Mouse (Mus musculus): ENCODE data around the gene Rgs21.

Rgs21 gene

DNA sequence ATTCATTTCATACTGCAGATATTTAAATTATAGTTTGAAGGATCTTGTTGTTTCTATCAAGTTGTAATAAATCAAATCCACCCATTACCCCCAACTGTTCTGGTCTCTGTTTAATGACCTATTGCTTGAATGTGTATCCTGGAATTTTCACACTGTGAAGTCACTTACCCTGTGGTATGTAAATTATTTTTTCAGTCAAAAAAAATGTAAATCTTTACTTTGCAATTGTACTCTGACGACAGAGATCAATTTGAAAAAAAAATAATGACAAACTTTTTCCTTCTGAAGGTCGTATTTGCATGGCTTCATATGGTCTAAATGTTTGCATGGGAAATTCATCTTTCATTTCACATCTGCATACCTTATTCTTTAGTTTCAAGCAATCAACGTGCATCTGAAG, at the start of gene Rgs21:
Gene Rgs21, minus strand, starts transcription at position 101 of the 400 bp plus-strand sequence.
- DNase-seq (ENCODE audit: extremely low spot score, low spot score), result no peak

DNA sequence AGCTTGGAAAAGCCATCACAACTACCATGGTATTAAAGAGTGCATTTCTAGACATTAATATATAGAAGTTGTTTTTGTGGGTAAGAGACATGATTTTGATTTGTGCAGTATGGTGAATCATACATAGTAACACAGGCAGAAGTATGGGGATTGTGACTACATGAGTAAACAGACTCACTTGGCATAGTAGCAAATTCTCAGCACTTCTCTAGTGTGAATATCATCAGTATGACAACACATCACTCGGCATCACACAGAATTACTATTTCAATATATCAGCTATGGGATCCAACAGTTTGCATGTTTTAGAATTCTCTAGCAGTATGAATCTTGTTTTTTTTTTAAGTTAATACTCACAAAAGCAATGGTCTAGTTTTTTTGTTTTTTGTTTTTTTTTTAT, 36.6 kb upstream of the Rgs21 start:
- DNase-seq (ENCODE audit: extremely low spot score, low spot score), result no peak

DNA sequence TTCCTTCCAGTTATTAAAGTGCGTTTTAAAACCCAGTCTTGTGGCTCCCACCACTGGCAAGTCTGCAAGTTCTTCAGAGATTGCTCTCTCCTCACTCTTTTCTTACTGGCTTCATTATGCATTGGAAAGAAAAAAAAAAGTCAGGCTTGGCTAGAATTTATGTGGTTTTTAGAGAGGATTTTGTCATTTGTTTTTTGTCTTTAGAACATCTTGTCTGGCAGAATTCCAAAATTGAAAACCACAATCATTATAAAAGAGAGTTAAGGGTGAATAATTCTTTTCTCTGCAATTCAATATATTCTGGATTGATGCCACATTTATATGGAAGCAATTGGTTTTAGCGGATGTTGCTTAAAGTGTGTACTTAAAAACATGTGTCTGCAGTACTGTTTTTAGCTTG, 35.5 kb upstream of the Rgs21 start:
- no peak for DNase-seq (ENCODE audit: extremely low spot score, low spot score)

DNA sequence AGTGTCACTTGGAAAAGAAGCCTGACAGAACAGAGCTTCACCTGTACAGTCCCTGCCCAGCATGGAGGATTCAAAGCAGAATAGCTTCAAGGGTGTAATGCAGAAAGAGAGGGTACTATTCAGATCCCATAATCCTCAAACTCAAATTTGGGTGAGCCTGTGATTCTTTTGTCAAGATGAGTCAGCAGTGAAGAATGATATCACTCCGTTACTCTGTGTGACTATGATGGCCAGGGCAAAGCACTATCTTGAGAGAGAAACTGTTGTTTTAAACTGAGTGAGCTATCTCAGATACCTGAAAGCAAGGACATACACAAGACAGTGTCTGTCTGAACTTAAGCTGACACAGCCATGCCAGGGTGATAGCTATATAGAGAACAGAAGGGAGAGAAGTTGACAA, 11.9 kb upstream of the Rgs21 start:
- no peak for DNase-seq (ENCODE audit: extremely low spot score, low spot score)

DNA sequence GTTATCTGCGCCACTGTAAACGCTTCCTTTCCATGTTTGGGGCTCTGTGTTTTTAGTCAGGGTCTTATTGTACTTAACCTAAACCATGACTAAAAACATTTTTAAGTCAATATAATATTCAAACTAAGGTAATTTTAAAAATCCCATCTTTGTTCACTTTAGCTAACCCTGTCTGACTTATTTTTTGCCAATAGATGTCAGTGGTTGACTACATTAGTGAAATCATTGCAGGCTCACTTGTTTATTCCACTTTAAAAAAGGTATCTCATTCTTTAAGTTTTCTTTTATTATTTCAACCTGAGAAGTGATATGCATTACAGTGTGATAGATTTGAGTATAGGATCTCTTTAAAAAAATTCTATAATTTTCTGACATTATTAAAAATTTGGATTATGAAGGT, 5.5 kb upstream of the Rgs21 start:
- no peak for DNase-seq (ENCODE audit: extremely low spot score, low spot score)

DNA sequence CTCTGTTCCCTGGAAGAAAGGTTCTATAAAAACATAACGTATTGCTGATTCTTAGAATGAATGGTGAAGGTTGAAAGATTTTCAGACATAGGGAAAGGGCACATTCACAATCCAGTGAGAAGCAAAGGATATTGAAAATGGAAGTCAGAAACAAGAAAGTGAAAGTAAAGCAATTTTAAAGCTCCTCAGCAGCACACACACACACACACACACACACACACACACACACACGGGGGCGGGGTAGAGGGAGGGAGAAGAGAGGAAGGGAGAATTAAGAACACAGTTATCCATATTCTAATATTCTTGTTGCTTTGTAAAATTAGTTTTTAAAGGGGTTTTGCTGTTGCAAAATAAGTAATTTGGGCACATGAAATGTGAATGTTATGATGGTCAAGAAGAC, 2.4 kb upstream of the Rgs21 start:
- no peak for DNase-seq (ENCODE audit: extremely low spot score, low spot score)

DNA sequence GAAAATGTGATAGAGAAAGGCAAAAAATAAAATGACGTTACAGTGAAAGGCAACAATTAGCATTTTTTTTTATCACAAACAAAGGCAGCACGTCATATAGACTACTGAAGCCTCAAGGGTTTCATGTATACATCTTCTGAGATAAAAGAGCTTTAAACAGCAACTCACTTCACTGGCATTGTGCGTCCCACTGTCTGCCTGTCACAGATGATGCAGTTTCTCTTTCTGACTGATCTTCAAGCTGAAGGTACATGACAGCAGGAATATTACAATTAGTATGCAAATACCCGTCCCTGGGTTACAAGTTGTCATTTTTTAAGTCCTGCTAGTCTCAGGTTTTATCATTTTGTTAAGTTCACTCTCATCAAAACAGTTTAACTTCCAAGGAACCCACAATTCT, 22.3 kb downstream of the Rgs21 start:
- DNase-seq (ENCODE audit: extremely low spot score, low spot score), result no peak

DNA sequence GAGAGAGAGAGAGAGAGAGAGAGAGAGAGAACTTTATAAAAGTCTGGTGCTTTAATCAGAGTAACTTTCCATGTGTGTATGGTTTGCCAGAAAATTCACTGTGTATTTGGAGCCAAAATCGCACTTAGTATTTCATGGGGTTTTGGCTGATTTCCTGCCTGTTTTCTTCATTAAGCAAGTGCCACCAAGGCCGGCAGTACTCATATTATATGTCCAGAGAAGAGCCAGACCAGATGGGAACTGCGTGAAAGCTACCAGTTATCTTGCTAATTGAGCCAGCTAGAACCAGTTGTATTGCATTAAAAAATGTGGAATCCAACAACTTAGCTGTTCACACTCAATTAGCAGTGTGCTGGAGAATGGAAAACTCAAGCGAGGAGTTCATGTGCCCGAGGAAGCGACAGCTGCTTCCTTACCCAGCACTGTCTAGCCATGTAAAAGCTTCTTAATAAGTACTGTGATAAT, 22.9 kb downstream of the Rgs21 start:
- DNase-seq (ENCODE audit: extremely low spot score, low spot score), result no peak

DNA sequence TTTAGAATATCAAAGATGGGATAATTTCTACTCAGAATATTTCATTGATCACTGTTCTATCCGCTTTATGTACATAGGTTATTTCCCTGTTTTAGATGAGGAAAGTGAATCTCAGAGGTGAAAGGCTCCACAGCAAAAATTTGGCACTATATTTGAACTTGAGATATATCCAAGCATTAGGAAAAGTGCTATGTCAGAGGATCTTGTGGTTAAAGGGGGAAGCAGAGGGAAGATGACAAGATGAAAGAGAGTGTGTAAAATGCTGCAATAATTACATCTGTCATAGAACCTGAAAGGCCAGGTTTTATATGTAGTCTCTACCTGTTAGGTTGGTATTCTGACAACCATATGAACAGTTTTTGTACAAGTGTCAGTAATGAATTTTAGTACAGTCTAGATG, 35.7 kb downstream of the Rgs21 start:
- DNase-seq (ENCODE audit: extremely low spot score, low spot score), result no peak

DNA sequence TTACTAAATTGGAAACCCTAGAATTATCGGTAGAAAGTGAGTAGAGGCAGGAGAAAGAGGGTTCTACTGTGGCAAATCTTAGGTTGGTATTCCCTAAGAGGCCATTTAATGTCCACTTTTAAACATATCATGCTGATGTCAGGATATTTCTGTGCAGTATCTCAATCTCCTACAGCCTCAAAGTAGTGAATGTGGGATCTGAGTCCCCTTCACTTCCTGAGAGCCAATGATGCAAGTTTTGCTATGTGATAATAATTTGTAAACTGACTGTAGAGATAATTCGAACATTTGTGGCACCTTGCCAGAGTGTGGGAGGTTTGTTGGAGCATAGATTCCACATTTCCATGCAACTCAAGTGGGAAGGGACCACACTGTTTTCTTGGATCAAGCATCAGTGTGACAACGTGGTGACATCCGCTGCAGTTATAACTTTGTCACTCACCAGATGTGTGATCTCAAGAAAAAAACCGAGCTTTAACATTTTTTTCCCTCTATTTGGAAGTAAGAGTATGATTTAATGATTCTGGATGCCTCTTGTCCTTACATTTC, 49.5 kb downstream of the Rgs21 start:
- no peak for DNase-seq (ENCODE audit: extremely low spot score, low spot score)

DNA sequence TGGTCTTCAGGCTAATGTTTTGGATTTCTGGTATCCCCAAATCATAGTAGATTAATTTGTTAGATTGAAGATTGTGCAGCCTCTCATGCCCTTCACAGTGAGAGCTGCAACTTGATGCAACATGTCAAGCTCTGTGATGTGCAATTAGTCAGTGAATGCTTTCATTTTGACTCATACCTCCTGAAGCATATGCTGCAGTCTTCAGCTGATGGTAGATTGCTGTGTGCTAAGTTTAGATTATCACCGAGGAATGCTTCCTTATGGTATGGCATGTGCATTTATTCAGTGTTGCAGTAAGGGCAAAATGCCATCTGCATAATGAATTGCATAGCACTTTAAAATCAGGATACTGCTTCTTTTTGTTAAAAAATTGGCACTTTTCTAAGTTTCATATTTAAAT, 65.2 kb downstream of the Rgs21 start:
- DNase-seq (ENCODE audit: extremely low spot score, low spot score), result no peak

DNA sequence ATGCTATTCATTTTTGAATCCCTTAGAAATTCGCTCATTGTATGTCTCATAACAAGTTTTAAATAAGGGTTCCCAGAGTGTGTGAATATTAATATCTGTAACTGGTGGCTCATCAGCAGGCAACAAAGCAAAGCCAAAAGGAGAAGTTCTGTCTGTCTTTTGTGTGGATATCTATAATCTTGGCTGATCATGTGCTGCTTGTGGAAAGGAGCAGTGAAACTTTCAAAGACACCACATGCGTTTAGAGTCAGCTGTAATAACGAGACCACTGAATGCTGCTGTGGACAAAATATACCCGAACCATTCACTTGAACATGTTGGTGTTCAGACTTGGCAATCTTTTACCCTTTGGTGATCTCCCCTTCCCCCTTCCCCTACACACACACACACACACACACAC, 67.0 kb downstream of the Rgs21 start:
- no peak for DNase-seq (ENCODE audit: extremely low spot score, low spot score)

DNA sequence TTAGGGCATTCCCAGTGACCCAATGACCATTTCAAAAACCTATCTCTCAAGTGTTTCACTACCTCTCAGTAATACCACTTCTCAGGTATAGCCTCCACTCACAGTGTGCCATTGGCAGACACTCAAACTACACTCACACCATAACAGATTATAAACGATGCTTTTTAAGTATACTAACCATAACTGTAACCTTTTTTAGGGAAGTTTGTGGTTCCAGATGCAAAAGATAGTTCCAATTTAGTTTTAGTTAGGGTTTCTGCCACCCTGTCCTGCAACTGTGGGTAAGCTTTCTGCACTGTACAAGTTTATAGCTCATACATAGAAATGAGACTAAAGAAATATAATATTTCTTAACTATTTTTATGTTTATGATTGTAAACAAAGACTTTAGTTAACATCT, 67.7 kb downstream of the Rgs21 start:
- no peak for DNase-seq (ENCODE audit: extremely low spot score, low spot score)

DNA sequence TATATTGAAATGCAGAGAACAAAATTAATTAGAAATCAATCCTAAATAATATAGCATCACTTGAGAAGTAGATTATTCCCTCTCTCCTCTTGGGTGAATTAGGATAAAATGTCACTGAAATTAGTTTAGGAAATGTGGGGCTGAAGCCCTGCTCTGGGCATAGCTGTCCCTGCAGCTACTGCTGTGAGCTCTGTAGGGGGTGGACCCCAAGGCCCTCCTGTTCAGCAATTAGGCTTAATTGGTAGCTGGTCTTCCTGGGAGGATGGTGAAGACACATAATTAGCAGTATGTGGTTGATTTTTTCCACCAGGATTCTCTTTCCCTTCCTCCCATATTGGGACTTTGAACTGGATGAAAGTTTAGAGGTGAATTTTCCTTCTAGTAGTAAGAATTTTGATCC, 68.7 kb downstream of the Rgs21 start:
- no peak for DNase-seq (ENCODE audit: extremely low spot score, low spot score)

DNA sequence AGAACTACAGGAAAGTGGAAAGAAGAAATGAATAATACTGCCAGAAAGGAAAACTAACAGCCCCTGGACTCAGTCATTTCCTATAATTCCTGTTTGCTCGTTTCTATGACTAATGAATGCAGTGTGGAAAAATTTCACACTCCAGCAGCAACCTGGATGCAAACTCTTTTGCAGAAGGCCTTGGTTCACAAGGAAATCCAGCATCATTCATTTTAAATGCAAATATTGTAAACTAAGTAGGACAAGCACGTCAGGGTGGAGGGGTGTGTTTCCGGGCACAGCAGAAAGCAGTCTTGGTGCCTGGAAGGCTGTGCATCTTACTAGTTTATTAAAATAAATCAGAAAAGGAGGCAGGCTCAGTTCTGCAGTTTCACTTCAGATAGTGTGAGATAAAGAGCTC, 69.4 kb downstream of the Rgs21 start:
- DNase-seq (ENCODE audit: extremely low spot score, low spot score), result no peak

DNA sequence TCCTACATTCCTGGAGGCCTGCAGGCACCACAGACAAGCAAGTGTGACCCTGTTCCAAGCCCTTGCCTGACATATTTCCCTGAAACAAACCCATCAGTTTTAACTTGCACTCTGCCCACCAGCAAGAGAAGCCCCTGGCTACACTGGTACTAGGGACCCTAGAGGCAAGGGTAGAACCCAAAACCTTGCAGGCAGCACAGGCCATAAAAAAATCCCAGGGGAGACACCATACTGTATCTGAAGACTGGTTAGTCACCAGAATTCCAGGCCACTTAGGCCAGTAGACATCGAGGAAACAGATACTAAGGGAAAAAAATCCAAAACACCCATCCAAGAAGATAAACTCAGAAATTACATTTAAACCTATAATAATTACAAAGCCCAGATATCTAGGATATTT, 74.1 kb downstream of the Rgs21 start:
- DNase-seq (ENCODE audit: extremely low spot score, low spot score), result no peak

DNA sequence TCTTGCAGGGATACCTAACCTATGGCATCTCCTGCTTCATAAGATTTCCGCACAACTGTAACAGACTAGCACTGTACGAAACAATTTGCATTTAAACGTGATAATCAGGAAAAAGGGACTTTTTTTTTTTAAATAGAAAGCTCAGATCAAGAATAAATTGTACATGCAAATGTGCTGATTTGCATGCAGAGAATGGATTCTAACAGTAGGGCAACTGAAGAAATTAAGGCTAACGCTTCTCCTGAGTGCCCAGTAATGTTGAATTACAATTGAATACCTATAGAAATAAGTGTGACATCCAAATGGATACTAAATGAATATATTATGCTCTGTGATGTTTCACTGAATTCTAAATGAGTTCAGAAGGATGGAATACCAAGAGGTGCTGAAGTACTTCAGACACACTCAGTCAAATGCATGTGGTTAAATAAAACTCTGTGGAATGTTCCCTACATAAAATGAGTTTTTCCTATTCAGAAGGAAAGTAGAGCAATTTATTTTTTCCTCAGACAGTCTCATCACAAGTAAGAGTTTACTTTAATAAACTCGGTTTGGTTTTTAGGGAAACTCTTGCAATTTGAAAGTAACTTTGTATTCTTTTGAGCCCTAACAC, 79.1 kb downstream of the Rgs21 start:
- DNase-seq (ENCODE audit: extremely low spot score, low spot score), result no peak

Measured in neural tube, embryonic 10.5 days (tissue).